Mouse (Mus musculus) olfactory bulb, adult 2 months (tissue): ENCODE measurements around the gene Gm10490.

Source experiments
- CTCF ChIP-seq: fragments of 200-500 bp; IDR thresholded peaks from 2 replicates; pipeline ENCODE4 v1.5.1; 2012; ENCODE audit warnings: low read depth, mild to moderate bottlenecking, low read length, moderate library complexity; ENCODE audit not compliant: insufficient read depth
- POLR2A ChIP-seq: fragments of 200-500 bp; IDR thresholded peaks from 2 replicates; pipeline ENCODE4 v1.6.1; 2012; ENCODE audit warnings: mild to moderate bottlenecking, low read depth, low read length, moderate library complexity; ENCODE audit not compliant: insufficient read depth

DNA sequence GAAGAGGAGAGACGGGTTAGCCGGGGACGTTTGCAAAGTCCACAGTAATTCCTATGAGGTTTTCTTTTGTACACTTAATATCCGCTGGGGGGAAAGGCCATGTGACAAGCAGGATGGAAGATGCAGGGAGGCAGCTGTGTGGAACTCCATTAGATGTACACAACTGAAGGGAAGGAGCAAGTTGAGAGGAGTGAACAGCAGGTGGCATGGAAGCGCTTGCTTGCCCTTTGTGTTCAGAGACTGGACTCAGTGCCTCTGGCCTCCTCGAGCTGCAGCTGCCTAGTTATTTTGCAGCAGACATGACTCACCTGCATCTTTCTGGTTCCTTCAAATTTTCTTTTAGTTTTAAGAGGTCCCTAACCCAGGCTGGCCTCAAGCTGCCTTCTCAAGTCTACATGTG is 1.1 kb downstream of the Gm10490 start:
- TF ChIP-seq POLR2A (no peak), CTCF (no peak)
